Mouse (Mus musculus) embryonic facial prominence, embryonic 15.5 days (tissue): ENCODE data around the gene Emilin2. TPM values are rescaled to one million over a fixed set of nuclear protein-coding genes. Genes with fewer than 3 reads are reported as not detected.

Source experiments
- ATAC-seq: fragments of 200-750 bp; cut with Nextera tagmentation; 2 replicates; pipeline ENCODE4 v1.8.0; 2017; ENCODE audit warnings: low read depth, moderate TSS enrichment; ENCODE audit not compliant: insufficient number of reproducible peaks, low FRiP score, low TSS enrichment
- H3K27ac ChIP-seq: fragments of 300-500 bp; sonication (generic); replicated peaks from 2 replicates; pipeline ENCODE4 v1.5.1; 2015; ENCODE audit warnings: mild to moderate bottlenecking, inconsistent platforms
- H3K27me3 ChIP-seq: fragments of 300-500 bp; sonication (generic); 2 replicates; pipeline ENCODE4 v1.6.1; 2015; ENCODE audit warnings: inconsistent platforms
- H3K36me3 ChIP-seq: fragments of 300-500 bp; sonication (generic); 2 replicates; pipeline ENCODE4 v1.6.1; 2015; ENCODE audit warnings: mild to moderate bottlenecking, inconsistent platforms
- H3K4me1 ChIP-seq: fragments of 300-500 bp; sonication (generic); 2 replicates; pipeline ENCODE4 v1.6.1; 2015; ENCODE audit warnings: inconsistent platforms
- H3K4me2 ChIP-seq: fragments of 300-500 bp; sonication (generic); replicated peaks from 2 replicates; pipeline ENCODE4 v1.6.1; 2015; ENCODE audit warnings: mild to moderate bottlenecking, inconsistent platforms
- H3K4me3 ChIP-seq: fragments of 300-500 bp; sonication (generic); replicated peaks from 2 replicates; pipeline ENCODE4 v1.5.1; 2015; ENCODE audit warnings: mild to moderate bottlenecking, inconsistent platforms
- H3K9ac ChIP-seq: fragments of 300-500 bp; sonication (generic); 2 replicates; pipeline ENCODE4 v1.6.1; 2015; ENCODE audit warnings: inconsistent platforms
- H3K9me3 ChIP-seq: fragments of 300-500 bp; sonication (generic); replicated peaks from 2 replicates; pipeline ENCODE4 v1.6.1; 2016; ENCODE audit warnings: inconsistent platforms
- WGBS: fragments of 180-500 bp; shearing (Covaris S2); methylation state at CpG from one replicate; pipeline ENCODE4 v1.1.7; 2015; 5-methylcytosine and 5-hydroxymethylcytosine counted together
- polyA plus RNA-seq: library from polyadenylated mRNA; unstranded; fragments of >200 nt; fragmentation: Nextera tagmentation; extraction: Ambion mirVana; gene quantifications from 2 replicates; pipeline ENCODE4 v1.2.1, GENCODE M21; 2015

Emilin2 gene
- polyA plus RNA-seq, 1 experiment from 2014 or later, result 26.3 TPM

DNA sequence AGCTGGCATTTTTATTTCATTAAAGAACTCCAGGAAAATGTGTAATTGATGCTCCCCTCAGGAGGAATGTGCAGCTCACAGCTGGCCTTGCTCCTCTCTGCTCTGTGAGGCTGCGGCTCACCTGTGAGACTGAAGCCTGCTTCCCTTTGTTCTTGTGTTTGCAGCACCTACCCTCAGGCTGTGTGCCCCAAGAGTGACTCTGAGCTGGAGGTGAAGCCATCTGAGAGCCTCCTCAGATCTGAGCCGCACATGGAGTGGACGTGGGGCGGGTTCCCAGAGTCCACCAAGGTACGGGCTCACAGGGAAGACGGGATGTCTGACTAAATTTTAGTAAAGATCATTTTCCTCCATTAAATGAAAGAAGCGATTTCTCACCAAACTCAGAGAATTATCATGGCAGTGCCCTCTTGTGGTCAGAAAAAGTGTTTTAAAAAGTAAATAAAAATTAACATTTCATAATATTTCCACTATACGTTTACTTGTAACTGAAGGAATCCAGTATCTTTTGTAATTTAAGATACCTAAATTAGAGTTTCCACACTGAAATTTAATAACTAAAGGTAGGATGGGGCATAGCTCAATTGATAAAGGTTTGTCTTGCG is 81.6 kb downstream of the Emilin2 start:
- 47% methylated on average over 9 of the region's 9 CpGs for WGBS
- 0 out of 2 replicates have a peak, but pooled peaks cover 3% of the 10 kb centered on the region for H3K4me1 ChIP-seq
- no peak overlapping the region for H3K9ac ChIP-seq
- no peak overlapping the region for H3K4me3 ChIP-seq
- ATAC-seq, result no peak
- H3K4me2 ChIP-seq, result no peak overlapping the region
- no peaks in the 10 kb centered on the region for H3K9me3 ChIP-seq
- H3K27me3 ChIP-seq, result no peaks in the 10 kb centered on the region
- 0 out of 2 replicates have a peak overlapping the region, but pooled peaks have one; percentile 39 for H3K27ac ChIP-seq
- H3K36me3 ChIP-seq, result peaks cover 30% of the 10 kb centered on the region

DNA sequence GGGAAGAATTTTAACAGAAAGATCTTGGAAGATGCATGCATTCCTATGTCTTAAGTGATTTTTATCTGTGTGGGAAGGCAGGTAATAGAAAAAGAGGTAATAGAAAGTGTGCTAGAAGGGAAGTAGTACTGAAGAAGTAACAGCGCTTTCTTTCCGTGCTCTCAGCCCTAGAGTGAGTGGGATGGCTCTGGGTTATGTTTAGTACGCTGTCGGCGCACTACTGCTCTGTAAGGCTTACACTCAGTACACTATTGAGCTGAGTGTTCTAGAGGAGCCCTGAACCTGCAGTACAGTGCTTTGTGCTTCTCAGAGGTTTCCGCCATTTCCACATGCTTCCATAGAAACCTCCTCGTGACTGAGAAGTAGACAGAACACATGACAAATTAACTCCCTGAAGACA is 83.1 kb downstream of the Emilin2 start:
- H3K9ac ChIP-seq, result no peak overlapping the region
- H3K4me3 ChIP-seq, result no peak overlapping the region
- H3K4me1 ChIP-seq, result 0 out of 2 replicates have a peak, but pooled peaks cover 3% of the 10 kb centered on the region
- ATAC-seq, result no peak
- H3K27me3 ChIP-seq, result no peaks in the 10 kb centered on the region
- no peak overlapping the region for H3K4me2 ChIP-seq
- 79% methylated on average over 7 of the region's 7 CpGs for WGBS
- no peak overlapping the region for H3K27ac ChIP-seq
- H3K36me3 ChIP-seq, result peaks cover 24% of the 10 kb centered on the region
- no peaks in the 10 kb centered on the region for H3K9me3 ChIP-seq

DNA sequence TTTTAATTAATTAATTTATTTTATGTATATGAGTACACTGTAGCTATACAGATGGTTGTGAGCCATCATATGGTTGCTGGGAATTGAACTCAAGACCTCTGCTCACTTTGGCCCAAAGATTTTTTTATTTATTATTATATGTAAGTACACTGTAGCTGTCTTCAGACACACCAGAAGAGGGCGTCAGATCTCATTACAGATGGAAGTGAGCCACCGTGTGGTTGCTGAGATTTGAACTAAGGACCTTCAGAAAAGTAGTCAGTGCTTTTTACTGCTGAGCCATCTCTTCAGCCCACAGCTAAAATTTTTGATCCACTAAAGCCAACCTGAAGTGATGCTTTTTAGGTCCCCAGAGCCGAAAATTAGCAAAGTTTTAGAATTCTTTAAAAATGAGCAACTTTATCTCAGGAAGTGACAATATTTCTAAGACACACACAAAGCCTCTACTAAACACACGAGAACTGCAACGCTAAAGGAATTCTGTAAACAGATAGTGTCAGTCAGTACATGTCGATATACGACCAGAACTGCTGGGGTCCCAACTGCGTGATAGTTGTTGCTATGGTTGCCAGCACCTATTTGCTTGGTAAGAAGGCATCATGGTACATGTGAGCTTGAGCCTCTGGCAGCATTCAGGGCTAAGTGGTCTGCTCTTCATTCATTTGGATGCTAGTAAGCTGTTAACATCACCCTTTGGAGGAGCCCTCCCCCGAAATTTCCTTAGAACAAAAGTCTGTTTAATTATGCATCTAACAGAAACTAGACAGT is 84.5 kb downstream of the Emilin2 start:
- 82% methylated on average over 9 of the region's 9 CpGs for WGBS
- ATAC-seq, result no peak
- no peak overlapping the region for H3K27ac ChIP-seq
- H3K4me3 ChIP-seq, result no peak overlapping the region
- H3K36me3 ChIP-seq, result peaks cover 22% of the 10 kb centered on the region; the same call in 1 of the 2 replicates
- no peaks in the 10 kb centered on the region for H3K27me3 ChIP-seq
- no peak overlapping the region for H3K9ac ChIP-seq
- H3K4me2 ChIP-seq, result no peak overlapping the region
- 0 out of 2 replicates have a peak, but pooled peaks cover 3% of the 10 kb centered on the region for H3K4me1 ChIP-seq
- H3K9me3 ChIP-seq, result no peaks in the 10 kb centered on the region

DNA sequence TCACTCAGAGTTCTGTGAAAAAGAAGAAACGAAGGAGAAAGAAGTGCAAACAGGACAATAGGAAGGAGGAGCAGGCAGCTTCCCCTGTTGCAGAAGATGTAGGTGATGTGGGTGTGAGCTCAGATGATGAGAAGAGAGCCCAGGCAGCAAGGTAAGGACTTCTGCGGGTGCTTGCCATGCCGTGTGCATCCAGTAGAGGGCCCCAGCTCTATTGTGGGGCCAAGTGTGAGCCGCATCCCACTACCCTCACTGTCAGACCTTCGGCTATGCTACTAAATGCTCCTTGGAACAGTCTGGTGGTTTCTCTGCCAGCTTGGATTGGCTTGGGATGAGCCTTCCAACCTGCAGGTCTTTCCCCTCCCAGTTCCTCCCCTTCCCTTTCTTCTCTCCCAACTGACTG is 86.7 kb downstream of the Emilin2 start:
- H3K27me3 ChIP-seq, result no peaks in the 10 kb centered on the region
- H3K9ac ChIP-seq, result no peak overlapping the region
- H3K9me3 ChIP-seq, result no peaks in the 10 kb centered on the region
- H3K4me2 ChIP-seq, result no peak overlapping the region
- ATAC-seq, result no peak
- WGBS, result 39% methylated on average over 5 of the region's 5 CpGs
- H3K36me3 ChIP-seq, result peaks cover 14% of the 10 kb centered on the region; the same call in 1 of the 2 replicates
- no peak overlapping the region for H3K27ac ChIP-seq
- H3K4me1 ChIP-seq, result 0 out of 2 replicates have a peak, but pooled peaks cover 2% of the 10 kb centered on the region
- no peak overlapping the region for H3K4me3 ChIP-seq

DNA sequence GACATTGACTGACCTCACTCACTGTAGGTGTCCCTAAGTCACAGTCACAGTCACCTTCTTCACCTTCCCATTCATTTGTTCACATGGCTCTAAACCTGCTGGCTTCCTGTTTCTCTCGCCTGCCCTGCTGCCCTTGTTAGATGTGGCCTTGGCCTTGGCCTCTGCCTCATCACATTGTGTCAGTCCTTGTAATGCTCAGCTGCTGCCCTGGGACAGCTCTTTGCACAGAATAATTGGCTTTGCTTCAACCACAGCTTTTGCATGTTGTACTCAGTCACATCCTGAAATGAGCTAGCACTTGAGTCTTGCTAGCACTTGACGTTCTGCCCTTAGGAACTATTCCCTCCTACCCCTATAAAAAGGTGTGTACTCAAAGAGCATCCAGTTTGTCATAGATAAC is 87.3 kb downstream of the Emilin2 start:
- Histone ChIP-seq H3K36me3 (peaks cover 14% of the 10 kb centered on the region; the same call in 1 of the 2 replicates), H3K9ac (no peak overlapping the region), H3K4me2 (no peak overlapping the region), H3K9me3 (no peaks in the 10 kb centered on the region), H3K27ac (no peak overlapping the region), H3K4me1 (no peaks in the 10 kb centered on the region), H3K4me3 (no peak overlapping the region), H3K27me3 (no peaks in the 10 kb centered on the region)
- WGBS, result 73% methylated on average over 2 of the region's 2 CpGs
- no peak for ATAC-seq

DNA sequence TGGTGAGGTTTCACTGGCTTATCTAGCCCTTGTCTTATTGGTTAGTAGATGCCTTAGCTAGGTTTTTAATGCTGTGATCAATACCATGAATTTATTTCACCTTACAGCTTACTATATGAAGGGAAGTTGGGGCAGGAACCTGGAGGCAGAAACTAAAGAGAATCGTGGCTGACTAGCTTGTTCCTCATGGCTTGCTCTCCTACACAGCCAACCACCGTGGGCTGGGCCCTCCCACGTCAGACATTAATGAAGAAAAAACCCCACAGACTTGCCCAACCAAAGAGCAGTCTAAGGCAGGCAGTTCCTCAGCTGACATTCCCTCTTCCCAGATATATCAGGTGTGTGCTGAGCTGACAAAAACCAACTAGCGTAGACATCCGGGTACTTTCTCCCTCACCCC is 88.1 kb downstream of the Emilin2 start:
- ATAC-seq, result no peak
- no peaks in the 10 kb centered on the region for H3K4me1 ChIP-seq
- H3K9ac ChIP-seq, result no peak overlapping the region
- H3K4me2 ChIP-seq, result no peak overlapping the region
- peaks cover 14% of the 10 kb centered on the region; the same call in 1 of the 2 replicates for H3K36me3 ChIP-seq
- no peaks in the 10 kb centered on the region for H3K9me3 ChIP-seq
- no peak overlapping the region for H3K4me3 ChIP-seq
- H3K27me3 ChIP-seq, result no peaks in the 10 kb centered on the region
- H3K27ac ChIP-seq, result no peak overlapping the region
- 76% methylated on average over 5 of the region's 5 CpGs for WGBS

DNA sequence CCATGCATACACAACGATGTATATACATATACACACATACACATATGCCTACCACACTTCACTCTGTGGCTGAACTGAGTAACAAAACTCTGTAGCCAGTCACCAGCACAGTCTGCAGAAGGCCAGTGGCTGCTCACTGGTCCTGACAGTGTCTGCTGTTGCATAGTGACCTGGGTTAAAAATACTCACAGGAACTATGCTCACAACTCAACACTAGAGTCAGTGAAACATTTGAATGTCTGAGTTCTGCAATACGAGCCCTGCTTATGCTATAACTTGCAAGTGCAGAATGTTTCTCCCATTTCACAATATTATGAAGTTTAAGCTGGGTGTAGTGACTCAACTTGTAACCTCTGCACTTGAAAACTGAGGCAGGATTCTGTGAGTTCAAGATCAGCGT is 90.4 kb downstream of the Emilin2 start:
- WGBS, result 81% methylated on average over 3 of the region's 3 CpGs

DNA sequence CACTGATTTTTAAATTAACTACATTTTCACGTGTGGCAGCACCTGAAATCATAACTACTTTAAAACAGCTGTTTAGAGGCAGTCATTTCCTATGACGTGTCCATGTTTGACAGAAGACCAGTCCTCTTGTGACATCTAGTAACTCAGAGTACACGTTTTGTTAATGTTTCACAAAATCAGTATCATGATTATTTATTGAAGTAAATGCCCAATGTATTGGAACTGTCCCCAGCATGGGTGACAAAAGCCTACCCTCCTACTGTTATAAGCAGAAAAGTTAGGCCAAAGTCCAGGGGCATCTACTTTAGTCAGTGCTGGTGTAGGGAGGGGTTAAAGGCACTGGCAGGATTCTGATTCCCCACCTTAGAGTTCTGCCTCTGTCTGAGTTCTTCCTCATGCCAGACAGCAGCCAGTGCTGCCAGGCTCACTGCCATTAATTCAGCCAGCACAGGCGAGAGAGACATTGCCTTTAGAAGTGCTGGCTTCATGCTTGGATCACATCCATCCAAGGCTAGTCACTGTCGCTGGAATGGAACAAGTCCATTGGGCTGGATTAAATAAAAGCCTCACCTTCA is 94.6 kb downstream of the Emilin2 start:
- H3K9me3 ChIP-seq, result no peaks in the 10 kb centered on the region
- no peak overlapping the region for H3K4me2 ChIP-seq
- H3K27ac ChIP-seq, result no peak overlapping the region
- H3K27me3 ChIP-seq, result no peaks in the 10 kb centered on the region
- 87% methylated on average over 5 of the region's 5 CpGs for WGBS
- H3K4me3 ChIP-seq, result no peak overlapping the region
- peaks cover 19% of the 10 kb centered on the region for H3K36me3 ChIP-seq
- peaks cover 13% of the 10 kb centered on the region; the same call in 1 of the 2 replicates for H3K4me1 ChIP-seq
- ATAC-seq, result no peak
- no peak overlapping the region for H3K9ac ChIP-seq

More for the DNA sequence above, 90.4 kb downstream of the Emilin2 start:
- H3K9me3 ChIP-seq, result no peaks in the 10 kb centered on the region
- no peak overlapping the region for H3K4me3 ChIP-seq
- no peaks in the 10 kb centered on the region for H3K4me1 ChIP-seq
- H3K27ac ChIP-seq, result no peak overlapping the region
- no peaks in the 10 kb centered on the region for H3K27me3 ChIP-seq
- H3K9ac ChIP-seq, result no peak overlapping the region
- no peak overlapping the region for H3K4me2 ChIP-seq
- peaks cover 28% of the 10 kb centered on the region for H3K36me3 ChIP-seq
- no peak for ATAC-seq

DNA sequence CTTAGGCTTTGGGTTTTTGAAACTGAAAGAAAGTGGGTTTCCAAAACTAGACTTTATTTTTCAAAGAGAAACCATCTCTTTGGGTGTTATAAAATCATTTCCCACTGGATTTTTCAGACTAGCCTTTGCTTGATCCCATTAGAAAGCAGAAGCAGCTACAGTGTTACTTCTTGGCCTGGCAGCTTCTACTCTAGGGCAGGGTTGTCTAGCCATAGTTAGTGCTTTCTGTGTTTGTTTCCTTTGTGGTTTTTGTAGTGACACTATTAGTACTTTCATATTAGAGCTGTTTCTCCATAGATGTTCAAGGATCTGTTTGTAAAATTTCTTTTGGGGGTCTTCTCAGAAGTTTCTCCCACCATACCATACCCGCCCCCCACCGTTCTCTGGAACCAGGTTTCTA is 95.5 kb downstream of the Emilin2 start:
- WGBS, result 80% methylated on average over 2 of the region's 2 CpGs

DNA sequence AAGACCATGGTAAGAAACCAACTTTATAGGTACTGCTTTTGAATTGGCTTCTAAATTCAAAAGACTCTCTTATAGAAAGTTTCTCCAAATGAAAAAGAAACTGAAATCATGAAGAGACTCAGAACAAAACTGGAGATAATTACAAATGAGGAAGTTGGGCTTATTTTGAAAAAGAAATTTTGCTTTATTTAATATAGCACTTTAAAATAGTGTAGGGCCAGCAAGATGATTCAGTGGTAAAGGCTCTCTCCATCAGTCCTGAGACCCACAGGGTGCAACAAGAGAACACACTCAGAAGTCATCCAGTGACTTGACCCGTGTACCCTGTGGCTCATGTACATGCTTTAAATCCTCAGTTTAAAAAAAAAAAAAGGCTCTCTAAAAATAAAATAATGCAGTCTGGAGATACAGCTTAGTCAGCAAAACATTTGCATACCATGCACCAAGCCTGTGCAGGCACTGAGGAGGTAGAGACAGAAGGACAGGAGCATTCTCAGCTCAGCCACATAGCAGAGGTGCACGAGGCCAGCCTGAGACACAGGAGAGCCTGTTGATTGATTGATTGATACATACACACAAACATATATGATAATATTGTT is 96.4 kb downstream of the Emilin2 start:
- H3K36me3 ChIP-seq, result peaks cover 15% of the 10 kb centered on the region
- H3K27me3 ChIP-seq, result no peaks in the 10 kb centered on the region
- H3K4me2 ChIP-seq, result no peak overlapping the region
- no peak overlapping the region for H3K9ac ChIP-seq
- ATAC-seq, result no peak
- H3K27ac ChIP-seq, result no peak overlapping the region
- no peak overlapping the region for H3K4me3 ChIP-seq
- WGBS, result 39% methylated on average over 2 of the region's 2 CpGs
- no peaks in the 10 kb centered on the region for H3K9me3 ChIP-seq
- peaks cover 17% of the 10 kb centered on the region; the same call in 1 of the 2 replicates for H3K4me1 ChIP-seq

More for the DNA sequence above, 95.5 kb downstream of the Emilin2 start:
- no peak overlapping the region for H3K27ac ChIP-seq
- H3K27me3 ChIP-seq, result no peaks in the 10 kb centered on the region
- H3K4me3 ChIP-seq, result no peak overlapping the region
- peaks cover 18% of the 10 kb centered on the region for H3K36me3 ChIP-seq
- peaks cover 17% of the 10 kb centered on the region; the same call in 1 of the 2 replicates for H3K4me1 ChIP-seq
- ATAC-seq, result no peak
- no peaks in the 10 kb centered on the region for H3K9me3 ChIP-seq
- no peak overlapping the region for H3K9ac ChIP-seq
- H3K4me2 ChIP-seq, result no peak overlapping the region
